Mouse (Mus musculus) adrenal gland, postnatal 14 days (tissue): ENCODE data around the gene Cdk5. TPM values are rescaled to one million over a fixed set of nuclear protein-coding genes. Genes with fewer than 3 reads are reported as not detected.

ENCODE experiments used
- DNase-seq: peaks from one replicate; pipeline ENCODE4 v3.0.0; 2021; ENCODE audit warnings: mixed read lengths
- total RNA-seq: library from RNA; stranded (reverse); gene quantifications from 2 replicates; pipeline ENCODE4 v1.2.3, GENCODE M21; 2021

The Cdk5 gene
- total RNA-seq, 1 experiment from 2014 or later: 38.7 TPM

DNA sequence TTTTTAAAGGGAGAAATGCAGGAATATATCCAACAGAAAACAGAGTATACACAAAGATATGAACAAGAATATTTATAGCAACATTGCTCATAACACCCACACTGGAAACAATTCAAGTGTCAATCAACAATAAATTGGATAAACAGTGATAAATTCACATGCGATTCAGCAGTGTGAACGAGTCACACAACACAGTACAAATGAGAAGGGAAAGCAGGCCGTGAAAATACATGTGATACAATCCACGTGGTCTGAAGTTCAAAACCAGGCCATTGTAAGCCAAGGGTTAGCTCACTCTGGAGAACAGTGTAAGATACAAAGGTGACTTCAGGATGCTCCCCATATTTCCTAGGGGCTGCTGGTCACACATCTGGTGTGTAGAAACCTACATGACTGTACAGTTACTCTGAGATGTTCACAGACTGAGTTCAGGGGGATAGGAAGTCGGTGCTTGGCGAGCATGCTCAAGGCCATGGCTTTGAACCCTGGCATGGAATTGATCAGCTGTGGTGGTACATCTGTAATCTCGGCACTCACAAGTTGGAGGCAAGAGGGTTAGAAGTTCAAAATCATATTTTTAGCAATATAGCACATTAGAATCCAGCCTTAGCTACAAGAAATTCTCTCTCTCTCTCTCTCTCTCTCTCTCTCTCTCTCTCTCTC, 48.5 kb downstream of the Cdk5 start:
- no peak for DNase-seq

DNA sequence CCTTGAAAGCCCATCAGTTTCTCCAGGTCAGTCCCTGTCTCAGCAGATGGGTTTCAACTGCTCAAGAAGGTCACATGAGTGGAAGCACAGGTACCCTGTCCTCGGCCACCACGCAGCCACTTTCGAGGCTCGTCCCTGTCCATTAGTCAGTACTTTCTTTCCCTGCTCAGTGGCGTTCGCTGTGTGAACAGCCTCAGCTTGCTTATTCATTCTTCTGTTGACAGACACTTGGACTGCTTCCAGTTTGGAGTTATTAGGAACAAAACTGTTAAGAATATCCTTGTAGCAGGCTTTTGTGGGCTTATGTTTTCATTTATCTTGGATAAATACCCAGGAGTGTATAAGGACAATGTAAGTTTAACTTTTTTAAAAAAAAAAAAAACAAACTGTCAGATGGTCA, 49.1 kb downstream of the Cdk5 start:
- no peak for DNase-seq

DNA sequence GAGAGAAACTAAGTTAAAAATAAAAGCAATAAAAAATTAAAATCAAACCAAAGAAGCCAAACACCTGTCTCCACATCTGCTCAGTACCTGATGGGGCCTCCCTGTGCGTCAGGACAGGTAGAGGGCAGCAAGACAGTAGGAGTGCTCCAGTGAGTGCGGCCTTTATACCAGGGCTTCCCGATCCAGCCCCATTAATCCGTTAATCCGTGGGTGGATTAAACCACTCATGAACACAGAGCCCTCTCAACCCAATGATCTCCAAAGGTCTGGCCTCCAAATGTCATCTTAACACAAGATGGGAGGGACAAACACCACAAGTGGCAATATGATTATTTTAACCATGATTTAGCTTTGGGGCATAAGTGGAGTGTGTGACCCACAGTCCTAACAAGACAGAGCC, 49.5 kb downstream of the Cdk5 start:
- no peak for DNase-seq

DNA sequence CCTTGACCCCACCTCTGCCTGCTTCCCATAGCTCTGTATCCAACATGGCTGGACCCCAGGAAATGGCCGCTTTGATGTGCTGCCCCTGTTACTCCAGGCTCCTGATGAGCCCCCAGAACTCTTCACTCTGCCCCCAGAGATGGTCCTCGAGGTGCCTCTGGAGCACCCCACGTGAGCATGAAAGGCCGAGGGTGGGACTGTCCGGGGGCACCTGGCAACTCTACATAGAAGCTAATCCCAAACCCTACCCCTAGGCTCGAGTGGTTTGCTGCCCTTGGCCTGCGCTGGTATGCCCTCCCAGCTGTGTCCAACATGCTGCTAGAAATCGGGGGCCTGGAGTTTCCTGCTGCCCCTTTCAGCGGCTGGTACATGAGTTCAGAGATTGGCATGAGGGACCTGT, 53.6 kb downstream of the Cdk5 start:
- no peak for DNase-seq

Other genes with a start within 250 kb of the Cdk5 start
- gene Kcnh2, start 71.9 kb downstream of the Cdk5 start, total RNA-seq: 10.7 and 11.1 TPM in 2 replicates
- 16.8 and 18.3 TPM in 2 replicates for gene Nos3, start 58.7 kb downstream of the Cdk5 start, total RNA-seq
- 0.41 and 0.60 TPM in 2 replicates for gene Atg9b, start 31.4 kb downstream of the Cdk5 start, total RNA-seq
- 80.9 and 92.2 TPM in 2 replicates for gene Abcb8, start 29.9 kb downstream of the Cdk5 start, total RNA-seq
- 1.1 TPM in 1 of 2 replicates, not detected in the other for gene Asic3, start 10.1 kb downstream of the Cdk5 start, total RNA-seq
- 57.6 and 60.5 TPM in 2 replicates for gene Slc4a2, start 307 bp upstream of the Cdk5 start, total RNA-seq
- 113 and 122 TPM in 2 replicates for gene Fastk, start 21.8 kb upstream of the Cdk5 start, total RNA-seq
- gene Tmub1, start 24.3 kb upstream of the Cdk5 start, total RNA-seq: 8.6 and 10.6 TPM in 2 replicates
- gene Agap3, start 28.6 kb upstream of the Cdk5 start, total RNA-seq: 64.0 and 72.0 TPM in 2 replicates
- not detected in 2 replicates for gene Gbx1, start 103.7 kb upstream of the Cdk5 start, total RNA-seq
- 0.15 and 0.19 TPM in 2 replicates for gene Asb10, start 117.4 kb upstream of the Cdk5 start, total RNA-seq
- gene 4931409K22Rik, start 133.3 kb upstream of the Cdk5 start, total RNA-seq: not detected in 2 replicates
- 59.3 and 67.0 TPM in 2 replicates for gene Abcf2, start 153.9 kb upstream of the Cdk5 start, total RNA-seq
- gene Chpf2, start 163.2 kb upstream of the Cdk5 start, total RNA-seq: 32.3 and 44.0 TPM in 2 replicates
- 15.5 and 24.3 TPM in 2 replicates for gene Smarcd3, start 200.9 kb upstream of the Cdk5 start, total RNA-seq